Mouse (Mus musculus): ENCODE data around the gene Cnp. TPM values are rescaled to one million over a fixed set of nuclear protein-coding genes. Genes with fewer than 3 reads are reported as not detected.
"Not testable (repeated sequence)": the region's sequence is repeated elsewhere in the genome, so short reads cannot be mapped to it uniquely, and the experiment has no call there.

Gene Cnp
- total RNA-seq, 1 experiment from 2014 or later, result 35.5 TPM

GRCm38 (mm10) chr11:100585148-100585547, 10.4 kb downstream of the Cnp start:
- no peak for DNase-seq

- no peak for DNase-seq
Observed at GRCm38 (mm10) chr11:100588462-100588861, 13.8 kb downstream of the Cnp start.

DNA sequence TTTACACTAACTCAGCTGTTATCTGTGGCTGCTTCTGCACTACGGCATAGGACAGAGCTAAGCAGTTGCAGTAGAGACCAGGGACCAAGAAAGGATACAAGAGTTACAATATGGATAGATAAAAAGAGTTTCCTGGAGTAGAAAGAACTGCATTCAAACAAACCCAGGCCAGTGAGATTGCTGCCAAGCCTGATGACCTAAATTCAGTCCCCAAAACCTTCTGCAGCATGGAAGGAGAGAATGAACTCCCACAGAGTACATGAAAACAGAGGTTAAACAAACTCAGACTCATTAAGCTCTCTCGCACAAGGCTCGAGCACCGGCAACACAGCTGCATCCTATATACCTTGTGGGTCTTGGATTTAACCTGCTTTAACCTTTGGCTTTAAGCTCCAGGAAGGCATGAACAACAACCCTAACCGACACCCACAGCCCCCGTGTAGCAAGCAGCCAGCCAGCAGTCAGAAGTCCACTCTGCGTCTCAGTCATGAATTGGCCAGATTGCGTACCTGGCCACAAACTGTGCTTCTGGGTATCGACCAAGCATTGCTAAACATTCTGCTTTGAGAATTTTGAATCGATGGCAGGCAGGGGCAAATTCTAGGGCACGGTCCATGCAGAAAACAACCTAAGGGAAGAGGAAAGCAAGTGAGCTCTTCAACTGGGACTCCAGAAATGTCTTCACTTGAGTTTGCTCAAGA, 17.8 kb downstream of the Cnp start:
- no peak for DNase-seq

- no peak for DNase-seq
Observed at GRCm38 (mm10) chr11:100594608-100595007, 19.9 kb downstream of the Cnp start.

DNA sequence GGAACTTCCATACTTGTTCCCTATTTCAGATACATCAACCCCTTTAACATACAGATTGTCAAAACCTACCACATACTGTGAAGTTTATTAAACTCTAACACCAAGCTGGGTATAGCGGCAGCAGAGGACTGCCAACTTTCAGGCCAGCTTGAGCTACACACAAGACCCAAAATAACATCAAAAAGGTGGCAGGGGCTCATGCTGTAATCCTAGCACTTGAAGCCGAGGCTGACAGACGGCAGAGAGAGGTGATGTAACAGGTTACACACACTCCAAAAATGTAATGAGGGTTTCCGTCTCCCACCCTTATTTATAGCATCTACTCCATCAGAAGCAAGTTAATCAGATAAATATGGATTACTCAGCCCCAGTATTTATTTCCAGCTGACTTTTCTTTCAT, 20.8 kb downstream of the Cnp start:
- no peak for DNase-seq

DNA sequence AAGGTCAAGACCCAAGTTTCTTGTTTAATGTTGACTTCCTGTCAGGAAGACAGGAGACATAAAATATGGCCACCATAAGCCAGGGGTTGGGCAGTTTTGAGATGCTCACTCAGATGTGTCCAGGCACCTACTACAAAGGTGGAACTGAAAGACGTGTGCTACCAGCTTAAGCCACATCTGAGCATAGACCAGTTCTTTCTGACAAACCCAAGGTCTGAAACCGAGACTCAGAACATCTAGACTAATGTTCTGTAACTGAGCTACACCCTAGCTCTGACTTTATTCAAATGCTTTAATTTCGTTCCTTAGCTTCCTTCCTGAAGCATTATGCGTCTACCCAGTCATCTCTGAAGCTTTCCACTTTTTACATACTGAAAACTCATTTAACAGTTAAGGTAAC, 23.4 kb downstream of the Cnp start:
- DNase-seq, result no peak

GRCm38 (mm10) chr11:100601372-100601771, 26.7 kb downstream of the Cnp start:
- DNase-seq, result no peak

GRCm38 (mm10) chr11:100603155-100603554, 28.5 kb downstream of the Cnp start:
- no peak for DNase-seq

GRCm38 (mm10) chr11:100603813-100604212, 29.1 kb downstream of the Cnp start:
- DNase-seq, result no peak

- no peak for DNase-seq
Observed at GRCm38 (mm10) chr11:100604321-100605005, 29.8 kb downstream of the Cnp start.

DNA sequence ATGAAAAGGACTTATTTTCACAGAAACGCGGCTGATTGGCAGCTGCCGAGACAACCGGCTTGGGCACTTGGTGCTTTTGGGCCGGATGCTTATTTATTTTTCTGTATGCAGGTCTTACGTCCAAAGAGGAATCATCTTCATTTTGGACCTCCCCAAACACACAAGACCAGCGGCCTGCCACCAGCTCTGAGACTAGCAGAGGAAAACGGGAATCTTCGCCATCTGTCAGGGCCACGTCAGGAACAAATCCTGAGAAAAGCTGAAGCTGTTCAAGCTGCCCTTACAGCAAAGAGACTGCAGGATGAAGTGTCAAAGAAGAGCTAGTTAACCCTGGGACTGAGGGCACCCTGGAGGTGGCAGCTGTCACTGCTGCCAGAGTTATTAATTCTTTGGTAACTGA, 30.7 kb downstream of the Cnp start:
- DNase-seq, result no peak

GRCm38 (mm10) chr11:100607121-100607520, 32.4 kb downstream of the Cnp start:
- no peak for DNase-seq

DNA sequence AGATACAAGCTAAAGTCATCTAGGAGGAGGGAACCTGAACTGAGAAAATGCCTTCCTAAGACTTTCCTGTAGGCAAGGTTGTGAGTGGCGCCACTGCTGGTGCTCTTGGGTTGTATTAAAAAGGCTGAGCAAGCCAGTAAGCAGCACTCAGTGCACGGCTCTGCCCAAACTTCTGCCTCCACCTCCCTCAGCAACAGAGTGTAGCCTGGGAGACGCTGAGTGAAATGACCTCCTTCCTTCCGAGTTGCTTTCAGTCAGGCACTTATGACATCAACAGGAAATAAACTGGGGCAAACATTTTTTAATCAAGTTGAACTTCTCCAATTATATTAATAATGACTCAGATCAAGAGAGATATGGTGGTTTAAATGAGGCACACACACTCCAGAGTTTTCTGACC, 34.1 kb downstream of the Cnp start:
- no peak for DNase-seq

- no peak for DNase-seq
Observed at GRCm38 (mm10) chr11:100609355-100609996, 34.8 kb downstream of the Cnp start.

GRCm38 (mm10) chr11:100609997-100610680, 35.4 kb downstream of the Cnp start:
- peak; percentile 72 for DNase-seq

GRCm38 (mm10) chr11:100611627-100612026, 36.9 kb downstream of the Cnp start:
- DNase-seq, result peak; percentile 59

GRCm38 (mm10) chr11:100613241-100613640, 38.5 kb downstream of the Cnp start:
- peak; percentile 55 for DNase-seq

DNA sequence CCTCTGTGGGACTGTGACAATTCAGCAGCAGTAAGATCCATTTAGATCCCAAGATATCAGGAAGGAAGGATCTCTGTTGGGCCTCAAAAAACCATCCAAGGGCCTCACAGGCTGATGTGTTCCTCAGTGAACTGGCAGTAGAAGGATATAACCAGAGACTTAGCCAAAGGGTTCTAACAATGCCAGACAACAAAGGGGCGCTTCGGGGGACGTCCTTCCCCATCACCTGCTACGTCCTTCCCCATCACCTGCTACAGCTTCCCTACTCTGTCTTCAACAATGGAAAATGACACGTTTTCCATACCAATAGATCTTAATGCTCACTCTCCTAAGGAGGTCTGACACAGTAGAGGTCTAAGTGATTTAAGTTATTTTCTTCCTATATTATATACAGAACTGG, 41.6 kb downstream of the Cnp start:
- DNase-seq, result no peak

DNA sequence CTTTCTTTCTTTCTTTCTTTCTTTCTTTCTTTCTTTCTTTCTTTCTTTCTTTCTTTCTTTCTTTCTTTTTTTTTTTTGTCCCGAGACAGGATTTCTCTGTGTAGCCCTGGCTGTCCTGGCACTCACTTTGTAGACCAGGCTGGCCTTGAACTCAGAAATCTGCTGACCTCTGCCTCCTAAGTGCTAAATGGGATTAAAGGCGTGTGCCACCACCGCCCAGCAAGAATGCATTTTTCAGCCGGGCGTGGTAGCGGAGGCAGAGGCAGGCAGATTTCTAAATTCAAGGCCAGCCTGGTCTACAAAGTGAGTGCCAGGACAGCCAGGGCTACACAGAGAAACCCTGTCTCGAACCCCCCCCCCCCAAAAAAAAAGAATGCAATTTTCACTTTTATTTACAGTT, 42.1 kb downstream of the Cnp start:
- not testable (repeated sequence) for DNase-seq

DNA sequence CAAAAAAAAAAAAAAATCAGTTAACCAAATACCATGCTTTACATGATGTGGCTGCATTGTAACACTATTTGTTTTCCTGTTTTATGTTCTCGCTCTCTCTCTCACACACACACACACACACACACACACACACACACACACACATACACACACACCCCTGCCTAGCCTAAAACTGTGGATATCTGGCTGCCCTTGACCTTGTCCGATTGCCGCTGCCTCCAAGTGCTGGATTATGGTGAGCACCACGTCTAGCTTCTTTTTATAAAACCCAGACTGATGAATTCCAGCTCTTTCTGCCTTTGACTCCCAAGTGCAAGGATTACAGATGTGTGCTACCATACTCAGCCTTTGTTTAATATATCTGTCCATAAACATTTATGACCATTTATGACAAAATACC, 42.8 kb downstream of the Cnp start:
- DNase-seq, result no peak

- peak; percentile 83 for DNase-seq
Observed at GRCm38 (mm10) chr11:100618761-100619484, 44.2 kb downstream of the Cnp start, which contains the start of gene Nkiras2. Gene Nkiras2, plus strand, starts transcription at chr11:100619244.

DNA sequence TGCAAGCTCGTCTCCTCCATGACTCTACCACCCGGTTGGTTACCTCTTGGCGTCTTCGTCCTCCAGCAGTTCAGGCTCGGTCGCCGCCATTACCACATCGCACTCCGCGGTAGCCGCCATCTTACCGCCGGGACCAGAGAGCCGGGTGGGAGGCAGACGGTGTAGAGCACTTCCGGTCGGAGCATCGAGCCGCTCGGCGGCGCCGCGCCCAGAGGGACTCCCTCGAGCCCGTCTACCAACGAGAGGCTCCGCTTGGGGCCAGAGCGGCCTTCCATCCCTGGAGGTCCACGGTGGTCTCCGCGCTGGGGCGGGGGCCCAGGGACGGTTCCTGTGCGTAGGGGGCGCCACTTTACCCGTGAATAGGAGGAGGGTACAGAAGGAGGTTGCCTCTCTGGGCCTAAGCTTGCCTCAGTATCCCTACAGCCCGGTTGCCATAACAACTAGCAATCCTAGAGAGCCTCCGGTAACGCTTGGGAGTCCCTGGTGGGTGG, 44.8 kb downstream of the Cnp start:
- DNase-seq, result peak; percentile 97

Data from adrenal gland, postnatal 14 days (tissue).